Mouse (Mus musculus) embryonic facial prominence, embryonic 12.5 days (tissue): ENCODE results near the gene Pak3. TPM values are rescaled to one million over a fixed set of nuclear protein-coding genes. Genes with fewer than 3 reads are reported as not detected.

Experiments
- ATAC-seq: fragments of 200-750 bp; cut with Nextera tagmentation; 2 replicates; pipeline ENCODE4 v1.8.0; 2017; ENCODE audit not compliant: insufficient number of reproducible peaks, insufficient read depth, low FRiP score, low TSS enrichment
- H3K27ac ChIP-seq: fragments of 300-500 bp; sonication (generic); 2 replicates; pipeline ENCODE4 v1.5.1; 2016; ENCODE audit warnings: mild to moderate bottlenecking
- H3K27me3 ChIP-seq: fragments of 300-500 bp; sonication (generic); 2 replicates; pipeline ENCODE4 v1.6.1; 2016; ENCODE audit warnings: mild to moderate bottlenecking, moderate library complexity
- H3K36me3 ChIP-seq: fragments of 300-500 bp; sonication (generic); 2 replicates; pipeline ENCODE4 v1.6.1; 2016; ENCODE audit warnings: mild to moderate bottlenecking
- H3K4me1 ChIP-seq: fragments of 300-500 bp; sonication (generic); 2 replicates; pipeline ENCODE4 v1.6.1; 2016
- H3K4me2 ChIP-seq: fragments of 300-500 bp; sonication (generic); replicated peaks from 2 replicates; pipeline ENCODE4 v1.6.1; 2016; ENCODE audit warnings: mild to moderate bottlenecking, moderate library complexity
- H3K4me3 ChIP-seq: fragments of 300-500 bp; sonication (generic); 2 replicates; pipeline ENCODE4 v1.5.1; 2016; ENCODE audit warnings: mild to moderate bottlenecking
- H3K9ac ChIP-seq: fragments of 300-500 bp; sonication (generic); 2 replicates; pipeline ENCODE4 v1.6.1; 2016; ENCODE audit warnings: mild to moderate bottlenecking, moderate library complexity
- H3K9me3 ChIP-seq: fragments of 300-500 bp; sonication (generic); 2 replicates; pipeline ENCODE4 v1.6.1; 2016; ENCODE audit warnings: mild to moderate bottlenecking, moderate library complexity
- WGBS: fragments of 180-500 bp; shearing (Covaris S2); methylation state at CpG from one replicate; pipeline ENCODE4 v1.1.7; 2016; 5-methylcytosine and 5-hydroxymethylcytosine counted together
- polyA plus RNA-seq: library from polyadenylated mRNA; unstranded; fragments of >200 nt; fragmentation: Nextera tagmentation; extraction: Ambion mirVana; gene quantifications from 2 replicates; pipeline ENCODE4 v1.2.1, GENCODE M21; 2016

Gene Pak3
- polyA plus RNA-seq, 1 experiment from 2014 or later: 22.7 TPM

GRCm38 (mm10) chrX:143573691-143574090 is 55.3 kb downstream of the Pak3 start:
- no peak overlapping the region for H3K9ac ChIP-seq
- H3K9me3 ChIP-seq: no peaks in the 10 kb centered on the region
- H3K27ac ChIP-seq: no peak overlapping the region
- WGBS: 53% methylated on average over 2 of the region's 2 CpGs
- H3K27me3 ChIP-seq: no peaks in the 10 kb centered on the region
- no peaks in the 10 kb centered on the region for H3K36me3 ChIP-seq
- no peak for ATAC-seq
- H3K4me3 ChIP-seq: no peak overlapping the region
- H3K4me1 ChIP-seq: no peaks in the 10 kb centered on the region
- H3K4me2 ChIP-seq: no peak overlapping the region

- no peaks in the 10 kb centered on the region for H3K36me3 ChIP-seq
- H3K9me3 ChIP-seq: no peaks in the 10 kb centered on the region
- peaks cover 6% of the 10 kb centered on the region; the same call in 1 of the 2 replicates for H3K27me3 ChIP-seq
- no peak overlapping the region for H3K27ac ChIP-seq
- 77% methylated on average over 2 of the region's 2 CpGs for WGBS
- no peak overlapping the region for H3K9ac ChIP-seq
- H3K4me1 ChIP-seq: no peaks in the 10 kb centered on the region
- H3K4me2 ChIP-seq: no peak overlapping the region
- ATAC-seq: no peak
- no peak overlapping the region for H3K4me3 ChIP-seq
Observed at GRCm38 (mm10) chrX:143579925-143580324, 61.5 kb downstream of the Pak3 start.

DNA sequence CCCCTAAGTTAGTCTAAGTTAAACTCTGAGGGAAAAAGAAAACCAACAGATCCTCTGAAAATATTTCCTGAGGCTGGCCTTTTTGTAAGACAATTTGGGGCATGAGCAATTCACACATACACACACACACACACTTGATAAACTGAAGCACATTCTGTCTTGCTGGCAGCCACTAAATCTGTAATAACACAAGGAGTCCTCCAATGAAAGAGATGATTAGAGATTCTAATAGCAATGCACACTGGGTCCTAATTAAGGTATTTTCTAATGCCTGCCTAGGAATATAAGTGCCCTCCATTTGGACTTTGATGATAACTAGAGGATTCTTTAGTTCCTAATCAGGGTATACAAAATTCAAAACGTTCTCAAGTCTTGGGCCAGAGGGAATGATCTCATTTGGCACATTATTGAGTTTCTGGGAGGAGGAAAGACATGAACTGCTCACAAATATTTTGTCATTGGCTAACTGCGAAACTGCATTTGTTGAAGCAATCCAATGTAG is 62.1 kb downstream of the Pak3 start:
- Histone ChIP-seq H3K4me1 (no peaks in the 10 kb centered on the region), H3K9ac (no peak overlapping the region), H3K36me3 (no peaks in the 10 kb centered on the region), H3K27me3 (peaks cover 6% of the 10 kb centered on the region; the same call in 1 of the 2 replicates), H3K27ac (no peak overlapping the region), H3K4me3 (no peak overlapping the region), H3K4me2 (no peak overlapping the region), H3K9me3 (no peaks in the 10 kb centered on the region)
- WGBS: 68% methylated on average over 2 of the region's 2 CpGs
- no peak for ATAC-seq

- H3K36me3 ChIP-seq: no peaks in the 10 kb centered on the region
- no peaks in the 10 kb centered on the region for H3K4me1 ChIP-seq
- H3K27me3 ChIP-seq: no peaks in the 10 kb centered on the region
- H3K9me3 ChIP-seq: no peaks in the 10 kb centered on the region
- H3K27ac ChIP-seq: no peak overlapping the region
- H3K4me3 ChIP-seq: no peak overlapping the region
- 53% methylated on average over 5 of the region's 5 CpGs for WGBS
- no peak for ATAC-seq
- H3K4me2 ChIP-seq: no peak overlapping the region
- no peak overlapping the region for H3K9ac ChIP-seq
Observed at GRCm38 (mm10) chrX:143606877-143607449, 88.6 kb downstream of the Pak3 start.

GRCm38 (mm10) chrX:143618734-143619133 is 100.3 kb downstream of the Pak3 start:
- Histone ChIP-seq H3K27me3 (no peaks in the 10 kb centered on the region), H3K4me1 (no peaks in the 10 kb centered on the region), H3K27ac (no peak overlapping the region), H3K36me3 (no peaks in the 10 kb centered on the region), H3K9me3 (no peaks in the 10 kb centered on the region), H3K4me2 (no peak overlapping the region), H3K4me3 (no peak overlapping the region), H3K9ac (no peak overlapping the region)
- no peak for ATAC-seq
- WGBS: 49% methylated on average over 4 of the region's 4 CpGs

DNA sequence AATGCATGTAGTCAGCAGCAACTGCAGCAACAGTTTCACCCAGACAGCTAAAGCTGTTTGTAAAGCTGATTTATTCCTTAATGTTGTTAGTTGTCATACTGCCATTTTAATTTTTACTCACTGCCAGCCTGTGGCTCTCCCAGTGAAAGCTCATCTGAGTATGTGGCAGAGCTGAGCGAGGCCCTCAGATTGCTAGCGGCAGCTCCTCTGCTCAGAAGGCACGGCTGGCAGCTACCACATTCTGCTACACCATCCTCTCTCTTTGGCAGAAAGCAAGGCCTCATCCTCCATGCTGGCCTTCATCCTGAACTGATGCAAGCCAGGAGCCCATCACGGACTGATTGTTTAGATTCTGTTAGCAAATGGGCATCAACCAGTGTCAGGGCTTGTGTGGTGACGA is 109.4 kb downstream of the Pak3 start:
- H3K9me3 ChIP-seq: no peaks in the 10 kb centered on the region
- H3K9ac ChIP-seq: no peak overlapping the region
- H3K27ac ChIP-seq: no peak overlapping the region
- no peak for ATAC-seq
- 86% methylated on average over 5 of the region's 5 CpGs for WGBS
- H3K4me3 ChIP-seq: no peak overlapping the region
- no peaks in the 10 kb centered on the region for H3K4me1 ChIP-seq
- H3K4me2 ChIP-seq: no peak overlapping the region
- no peaks in the 10 kb centered on the region for H3K27me3 ChIP-seq
- H3K36me3 ChIP-seq: no peaks in the 10 kb centered on the region

- no peak overlapping the region for H3K4me2 ChIP-seq
- ATAC-seq: no peak
- H3K4me1 ChIP-seq: no peaks in the 10 kb centered on the region
- WGBS: 84% methylated on average over 2 of the region's 2 CpGs
- no peak overlapping the region for H3K9ac ChIP-seq
- H3K9me3 ChIP-seq: no peaks in the 10 kb centered on the region
- H3K36me3 ChIP-seq: no peaks in the 10 kb centered on the region
- H3K4me3 ChIP-seq: no peak overlapping the region
- H3K27me3 ChIP-seq: no peaks in the 10 kb centered on the region
- H3K27ac ChIP-seq: no peak overlapping the region
Observed at GRCm38 (mm10) chrX:143643936-143644335, 125.5 kb downstream of the Pak3 start.

DNA sequence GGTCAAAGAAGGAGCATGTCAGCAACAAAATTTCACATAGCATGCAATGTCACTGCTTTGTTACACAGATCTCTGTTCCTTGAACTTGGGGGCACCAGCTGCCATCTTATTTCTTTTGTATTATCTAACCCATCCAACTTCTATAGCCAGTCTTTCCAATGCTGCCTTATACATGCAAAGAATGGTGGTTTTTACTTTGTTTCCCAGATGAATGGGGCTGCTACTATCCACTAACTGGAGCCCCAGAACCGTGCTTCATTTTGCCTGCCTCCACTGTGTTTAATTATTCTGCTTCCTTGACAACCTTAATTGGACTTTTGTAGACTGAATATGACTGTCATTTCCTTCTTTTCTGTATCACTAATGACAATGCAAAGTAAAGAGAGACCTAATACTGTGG is 126.4 kb downstream of the Pak3 start:
- no peak overlapping the region for H3K4me2 ChIP-seq
- H3K27ac ChIP-seq: no peak overlapping the region
- H3K9me3 ChIP-seq: no peaks in the 10 kb centered on the region
- 39% methylated on average over 1 of the region's 1 CpGs for WGBS
- H3K9ac ChIP-seq: no peak overlapping the region
- ATAC-seq: no peak
- no peaks in the 10 kb centered on the region for H3K36me3 ChIP-seq
- H3K27me3 ChIP-seq: no peaks in the 10 kb centered on the region
- H3K4me3 ChIP-seq: no peak overlapping the region
- H3K4me1 ChIP-seq: no peaks in the 10 kb centered on the region

DNA sequence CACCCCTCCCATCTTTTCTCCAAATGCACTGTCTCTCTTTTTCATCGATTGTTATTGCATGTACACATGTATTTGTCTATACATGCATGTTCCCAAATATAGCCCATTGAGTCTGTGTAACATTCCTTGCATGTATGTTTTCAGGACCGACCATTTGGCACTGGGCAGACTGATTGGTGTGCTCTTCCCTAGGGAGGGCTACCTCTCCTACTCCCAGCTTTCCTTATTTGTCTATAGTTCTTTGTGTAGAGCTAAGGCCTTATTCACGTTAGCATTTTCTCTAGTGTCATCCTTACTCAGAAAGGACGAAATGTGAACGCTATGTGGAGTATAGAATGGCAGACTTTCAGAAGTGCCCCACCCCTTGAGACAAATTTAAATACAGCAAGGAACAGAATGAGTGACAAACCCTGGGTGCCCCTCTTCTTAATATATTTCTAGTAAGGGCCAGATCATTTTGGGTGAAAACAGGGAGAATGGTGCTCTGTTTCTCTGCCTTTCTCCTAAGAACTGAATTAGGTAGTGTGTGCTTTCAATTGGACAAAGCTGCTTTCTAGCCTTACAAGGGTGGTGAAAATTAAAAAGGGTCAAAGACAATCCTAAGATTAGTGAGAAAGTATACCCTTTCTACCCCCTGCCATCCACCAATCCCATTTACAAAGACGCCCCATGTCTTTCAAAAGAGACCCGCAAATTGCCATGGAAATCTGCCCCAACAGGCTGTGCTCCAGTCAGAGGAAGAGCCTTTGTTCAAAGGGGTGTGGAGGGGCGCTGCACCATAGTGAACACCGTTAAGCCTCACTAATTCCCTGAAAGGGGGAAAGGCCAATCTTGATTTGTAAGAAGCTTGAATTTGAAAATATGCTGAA is 136.2 kb downstream of the Pak3 start:
- Histone ChIP-seq H3K4me3 (no peak overlapping the region), H3K27ac (no peak overlapping the region), H3K27me3 (peaks cover 10% of the 10 kb centered on the region; the same call in 1 of the 2 replicates), H3K4me2 (no peak overlapping the region), H3K36me3 (no peaks in the 10 kb centered on the region), H3K4me1 (no peaks in the 10 kb centered on the region), H3K9me3 (no peaks in the 10 kb centered on the region), H3K9ac (no peak overlapping the region)
- WGBS: 29% methylated on average over 9 of the region's 9 CpGs
- peak; percentile 35; the same call in 1 of the 2 replicates for ATAC-seq

- no peak overlapping the region for H3K27ac ChIP-seq
- no peak overlapping the region for H3K4me3 ChIP-seq
- ATAC-seq: no peak
- H3K4me1 ChIP-seq: no peaks in the 10 kb centered on the region
- peaks cover 10% of the 10 kb centered on the region; the same call in 1 of the 2 replicates for H3K27me3 ChIP-seq
- no peaks in the 10 kb centered on the region for H3K36me3 ChIP-seq
- no peaks in the 10 kb centered on the region for H3K9me3 ChIP-seq
- H3K9ac ChIP-seq: no peak overlapping the region
- no peak overlapping the region for H3K4me2 ChIP-seq
- WGBS: 27% methylated on average over 3 of the region's 3 CpGs
Observed at GRCm38 (mm10) chrX:143655177-143655492, 136.7 kb downstream of the Pak3 start.

- Histone ChIP-seq H3K27ac (no peak overlapping the region), H3K4me3 (peak overlapping the region; percentile 47), H3K9ac (peak overlapping the region; percentile 47), H3K4me2 (peak overlapping the region; percentile 57), H3K27me3 (peaks cover 8% of the 10 kb centered on the region; the same call in 1 of the 2 replicates), H3K9me3 (no peaks in the 10 kb centered on the region), H3K4me1 (no peaks in the 10 kb centered on the region), H3K36me3 (no peaks in the 10 kb centered on the region)
- peak; percentile 98 for ATAC-seq
- WGBS: 23% methylated on average over 28 of the region's 28 CpGs
Observed at GRCm38 (mm10) chrX:143664221-143665150, 146.1 kb downstream of the Pak3 start.
